Mouse (Mus musculus) E14TG2a.4 (cell line): ENCODE measurements around the gene Tpst1.

Experiments
- CTCF ChIP-seq: conservative IDR thresholded peaks from 2 replicates; pipeline ENCODE4 v1.5.1; 2014; ENCODE audit warnings: low read length
- POU5F1 ChIP-seq: IDR thresholded peaks from 2 replicates; pipeline ENCODE4 v1.6.1; 2014; ENCODE audit warnings: low read length, borderline replicate concordance

GRCm38 (mm10) chr5:130051073-130051860, 21.9 kb upstream of the Tpst1 start:
- TF ChIP-seq CTCF: no peak
- no peak for TF ChIP-seq POU5F1
